Mouse (Mus musculus) c-Kit-positive CD71-negative TER-119-negative erythroid progenitor cells, embryonic 14.5 days (primary cell): ENCODE data around the gene Fcrl1.

ENCODE experiments used
- DNase-seq: peaks from one replicate; pipeline ENCODE4 v3.0.0-alpha.2; 2013; ENCODE audit warnings: low read depth

The Fcrl1 gene

GRCm38 (mm10) chr3:87410605-87411004 is 34.4 kb downstream of the Fcrl1 start:
- no peak for DNase-seq

GRCm38 (mm10) chr3:87411150-87411549 is 35.0 kb downstream of the Fcrl1 start:
- DNase-seq: peak; percentile 13

- no peak for DNase-seq
These were observed 44.5 kb downstream of the Fcrl1 start for GRCm38 (mm10) chr3:87420645-87421044.

- no peak for DNase-seq
These were observed 46.3 kb downstream of the Fcrl1 start for GRCm38 (mm10) chr3:87422386-87422910.

GRCm38 (mm10) chr3:87435479-87435878 is 59.3 kb downstream of the Fcrl1 start, which contains the start of gene Fcrl5:
Fcrl5 (plus strand) TSS chr3:87435773.
- DNase-seq: no peak

DNA sequence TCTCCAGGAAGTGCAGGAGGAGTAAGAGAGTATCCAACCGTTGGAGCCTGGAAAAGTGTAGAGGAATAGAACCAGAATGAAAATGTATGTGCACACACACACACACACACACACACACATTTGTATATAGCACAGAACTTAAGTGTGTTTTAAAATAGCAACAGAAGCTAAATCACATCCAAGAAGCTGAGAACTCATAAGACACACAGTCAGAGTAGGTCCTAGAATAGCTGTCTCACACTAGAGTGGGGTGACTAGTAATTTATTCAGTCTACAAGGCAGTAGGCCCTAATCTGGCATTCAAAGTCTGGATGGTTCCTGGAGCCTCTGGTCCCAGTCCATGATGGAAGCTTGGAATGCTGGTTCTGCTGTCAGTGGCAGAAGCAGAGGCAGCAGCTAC is 64.4 kb downstream of the Fcrl1 start:
- no peak for DNase-seq

- no peak for DNase-seq
These were observed 67.8 kb downstream of the Fcrl1 start for GRCm38 (mm10) chr3:87443968-87444367.
